Mouse (Mus musculus) megakaryocyte, embryonic 14.5 days (primary cell): Measurements from ENCODE around the gene Zdhhc24.

Experiments
- FLI1 ChIP-seq: IDR thresholded peaks from 2 replicates; pipeline ENCODE4 v1.6.1; 2012; ENCODE audit warnings: low read length, inconsistent platforms, mixed read lengths
- GATA1 ChIP-seq: IDR thresholded peaks from 3 replicates; pipeline ENCODE4 v1.6.1; 2012; ENCODE audit warnings: mixed read lengths, low read length, inconsistent platforms, borderline replicate concordance

DNA sequence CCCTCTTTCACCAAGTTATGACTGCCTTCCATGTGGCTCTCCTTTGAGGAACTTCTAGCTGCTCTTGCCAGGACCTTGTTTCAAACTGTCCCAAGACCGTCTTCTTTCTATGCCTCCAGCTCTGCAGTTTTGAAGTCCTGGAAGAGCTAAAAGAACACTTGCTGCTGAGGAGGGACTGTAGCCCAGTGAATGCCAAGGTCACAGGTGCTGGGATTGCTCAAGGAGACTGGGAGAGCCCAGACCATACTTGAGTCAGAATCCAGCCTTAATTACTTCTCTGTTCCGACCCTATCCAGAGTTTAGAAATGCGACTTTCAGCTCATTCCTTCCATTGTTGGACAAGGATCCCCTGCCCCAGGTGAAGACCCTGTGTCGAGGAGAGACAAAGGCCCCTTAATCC lies 22.5 kb upstream of the Zdhhc24 start:
- TF ChIP-seq GATA1 (no peak), FLI1 (no peak)
